Mouse (Mus musculus): ENCODE measurements around the gene Pqbp1. TPM values are rescaled to one million over a fixed set of nuclear protein-coding genes. Genes with fewer than 3 reads are reported as not detected.
"Not testable (repeated sequence)": the region's sequence is repeated elsewhere in the genome, so short reads cannot be mapped to it uniquely, and the experiment has no call there.

The Pqbp1 gene
- total RNA-seq (2017) = 156 and 162 TPM in 2 replicates

GRCm38 (mm10) chrX:7898880-7899874 is at the start of gene Pqbp1, which contains the start of gene Timm17b:
Gene Pqbp1, minus strand, starts transcription at chrX:7899269.
Gene Timm17b, plus strand, starts transcription at chrX:7899357.
- ATAC-seq (replicated peaks; ENCODE audit: low read depth, poor library complexity, severe bottlenecking) = peak; percentile 95

- peak; percentile 99 for ATAC-seq (replicated peaks; ENCODE audit: low read depth, poor library complexity, severe bottlenecking)
These were observed 48.9 kb upstream of the Pqbp1 start for GRCm38 (mm10) chrX:7947900-7948492.

- no peak for ATAC-seq (replicated peaks; ENCODE audit: low read depth, poor library complexity, severe bottlenecking)
These were observed 48.2 kb upstream of the Pqbp1 start, which contains the start of gene Hdac6 for GRCm38 (mm10) chrX:7947108-7947899. Gene Hdac6, minus strand, starts transcription at chrX:7947889.

GRCm38 (mm10) chrX:7945618-7946017 is 46.5 kb upstream of the Pqbp1 start:
- ATAC-seq (replicated peaks; ENCODE audit: low read depth, poor library complexity, severe bottlenecking) = no peak

- no peak for ATAC-seq (replicated peaks; ENCODE audit: low read depth, poor library complexity, severe bottlenecking)
These were observed 38.6 kb upstream of the Pqbp1 start for GRCm38 (mm10) chrX:7937667-7938066.

GRCm38 (mm10) chrX:7936874-7937273 is 37.8 kb upstream of the Pqbp1 start:
- ATAC-seq (replicated peaks; ENCODE audit: low read depth, poor library complexity, severe bottlenecking) = peak; percentile 66; the same call in 1 of the 2 replicates

GRCm38 (mm10) chrX:7928270-7928790 is 29.3 kb upstream of the Pqbp1 start, which contains the start of gene Eras:
Gene Eras, minus strand, starts transcription at chrX:7928607.
- peak; percentile 36; the same call in 1 of the 2 replicates for ATAC-seq (replicated peaks; ENCODE audit: low read depth, poor library complexity, severe bottlenecking)

- no peak for ATAC-seq (replicated peaks; ENCODE audit: low read depth, poor library complexity, severe bottlenecking)
These were observed 28.0 kb upstream of the Pqbp1 start for GRCm38 (mm10) chrX:7927116-7927515.

- no peak for ATAC-seq (replicated peaks; ENCODE audit: low read depth, poor library complexity, severe bottlenecking)
These were observed 27.2 kb upstream of the Pqbp1 start for GRCm38 (mm10) chrX:7926266-7926665.

- ATAC-seq (replicated peaks; ENCODE audit: low read depth, poor library complexity, severe bottlenecking) = no peak
These were observed 23.0 kb upstream of the Pqbp1 start for GRCm38 (mm10) chrX:7922032-7922431.

- ATAC-seq (replicated peaks; ENCODE audit: low read depth, poor library complexity, severe bottlenecking) = no peak
These were observed 20.7 kb upstream of the Pqbp1 start, which contains the start of gene Pcsk1n for GRCm38 (mm10) chrX:7919601-7920383. Gene Pcsk1n, plus strand, starts transcription at chrX:7919822.

- not testable (repeated sequence) for ATAC-seq (replicated peaks; ENCODE audit: low read depth, poor library complexity, severe bottlenecking)
These were observed 18.9 kb upstream of the Pqbp1 start for GRCm38 (mm10) chrX:7917960-7918359.

GRCm38 (mm10) chrX:7915669-7916068 is 16.6 kb upstream of the Pqbp1 start:
- peak; percentile 87 for ATAC-seq (replicated peaks; ENCODE audit: low read depth, poor library complexity, severe bottlenecking)

- no peak for ATAC-seq (replicated peaks; ENCODE audit: low read depth, poor library complexity, severe bottlenecking)
These were observed 11.4 kb upstream of the Pqbp1 start for GRCm38 (mm10) chrX:7910473-7910872.

- not testable (repeated sequence) for ATAC-seq (replicated peaks; ENCODE audit: low read depth, poor library complexity, severe bottlenecking)
These were observed 10.2 kb upstream of the Pqbp1 start, which contains the start of gene Gm10490 for GRCm38 (mm10) chrX:7909242-7909641. Gene Gm10490, plus strand, starts transcription at chrX:7909542.

- ATAC-seq (replicated peaks; ENCODE audit: low read depth, poor library complexity, severe bottlenecking) = no peak
These were observed 8.7 kb upstream of the Pqbp1 start, which contains the start of gene Gm10491 for GRCm38 (mm10) chrX:7907735-7908134. Gene Gm10491, minus strand, starts transcription at chrX:7907835.

- ATAC-seq (replicated peaks; ENCODE audit: low read depth, poor library complexity, severe bottlenecking) = no peak
These were observed 5.4 kb upstream of the Pqbp1 start for GRCm38 (mm10) chrX:7904441-7904840.

- ATAC-seq (replicated peaks; ENCODE audit: low read depth, poor library complexity, severe bottlenecking) = no peak
These were observed 858 bp downstream of the Pqbp1 start for GRCm38 (mm10) chrX:7898211-7898610.
